Mouse (Mus musculus) midbrain, embryonic 14.5 days (tissue): ENCODE measurements around the gene Ube2h. TPM values are rescaled to one million over a fixed set of nuclear protein-coding genes. Genes with fewer than 3 reads are reported as not detected.
A peak's percentile ranks its signal among the peaks of the same experiment; 100 is the strongest.

Experiments used
- ATAC-seq: fragments of 200-750 bp; cut with Nextera tagmentation; 2 replicates; pipeline ENCODE4 v1.8.0; 2017; ENCODE audit warnings: moderate number of reproducible peaks, moderate library complexity; ENCODE audit not compliant: low FRiP score, low TSS enrichment
- DNase-seq: peaks from one replicate; pipeline ENCODE4 v3.0.0-alpha.2; 2015
- H3K27ac ChIP-seq: fragments of 300-500 bp; sonication (generic); replicated peaks from 2 replicates; pipeline ENCODE4 v1.5.1; 2014; ENCODE audit warnings: mild to moderate bottlenecking, low read depth, low read length, moderate library complexity
- H3K27me3 ChIP-seq: fragments of 300-500 bp; sonication (generic); 2 replicates; pipeline ENCODE4 v1.6.1; 2014; ENCODE audit warnings: low read length, control low read depth, mixed read lengths; ENCODE audit not compliant: control insufficient read depth, insufficient read depth
- H3K36me3 ChIP-seq: fragments of 300-500 bp; sonication (generic); 2 replicates; pipeline ENCODE4 v1.6.1; 2014; ENCODE audit warnings: low read length, control low read depth; ENCODE audit not compliant: control insufficient read depth, insufficient read depth
- H3K4me1 ChIP-seq: fragments of 300-500 bp; sonication (generic); 2 replicates; pipeline ENCODE4 v1.6.1; 2014; ENCODE audit warnings: mild to moderate bottlenecking, antibody characterized with exemption, low read length, control low read depth; ENCODE audit not compliant: control insufficient read depth, insufficient read depth
- H3K4me2 ChIP-seq: fragments of 300-500 bp; sonication (generic); 2 replicates; pipeline ENCODE4 v1.6.1; 2014; ENCODE audit warnings: mild to moderate bottlenecking, low read length, moderate library complexity
- H3K4me3 ChIP-seq: fragments of 300-500 bp; sonication (generic); replicated peaks from 2 replicates; pipeline ENCODE4 v1.5.1; 2014; ENCODE audit warnings: low read depth, low read length
- H3K9ac ChIP-seq: fragments of 300-500 bp; sonication (generic); replicated peaks from 2 replicates; pipeline ENCODE4 v1.6.1; 2014; ENCODE audit warnings: mild to moderate bottlenecking, low read length, moderate library complexity
- H3K9me3 ChIP-seq: fragments of 300-500 bp; sonication (generic); 2 replicates; pipeline ENCODE4 v1.6.1; 2016; ENCODE audit warnings: low read length, control low read depth, mixed read lengths; ENCODE audit not compliant: control insufficient read depth
- WGBS: fragments of 180-500 bp; shearing (Covaris S2); extraction: QIAGEN DNeasy Blood & Tissue Kit; methylation state at CpG from one replicate; pipeline ENCODE4 v1.1.7; 2014; 5-methylcytosine and 5-hydroxymethylcytosine counted together
- polyA plus RNA-seq: library from polyadenylated mRNA; unstranded; fragments of >200 nt; fragmentation: Nextera tagmentation; extraction: Ambion mirVana; gene quantifications from 2 replicates; pipeline ENCODE4 v1.2.1, GENCODE M21; 2014

Ube2h gene
- polyA plus RNA-seq, 1 experiment from 2014 or later: 76.5 TPM

DNA sequence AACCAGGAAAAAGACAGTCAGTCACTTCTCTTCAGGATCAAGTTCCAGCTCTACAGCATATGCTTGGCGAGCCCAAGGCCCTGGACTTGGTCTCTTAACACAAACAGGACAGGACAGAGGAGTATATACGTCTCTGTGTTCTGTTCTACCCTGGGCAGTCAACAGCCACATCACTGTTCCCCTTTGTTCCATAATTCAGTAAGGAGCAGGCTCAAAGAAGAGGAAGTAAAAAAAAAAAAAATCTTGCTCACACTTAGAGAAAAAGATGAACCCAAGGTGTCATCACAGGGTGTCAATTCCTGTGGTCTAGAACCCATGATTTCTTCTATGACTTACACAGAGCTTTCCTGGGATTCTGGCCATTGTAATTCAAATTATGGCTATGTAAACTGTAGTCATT, 75.4 kb downstream of the Ube2h start:
- H3K9ac ChIP-seq: no peak overlapping the region
- H3K4me1 ChIP-seq: no peaks in the 10 kb centered on the region
- no peak for DNase-seq
- no peaks in the 10 kb centered on the region for H3K9me3 ChIP-seq
- 80% methylated on average over 2 of the region's 2 CpGs for WGBS
- no peaks in the 10 kb centered on the region for H3K27me3 ChIP-seq
- no peak overlapping the region for H3K27ac ChIP-seq
- ATAC-seq: no peak
- no peak overlapping the region for H3K4me3 ChIP-seq
- H3K36me3 ChIP-seq: 0 out of 2 replicates have a peak, but pooled peaks cover 15% of the 10 kb centered on the region
- no peak overlapping the region for H3K4me2 ChIP-seq

DNA sequence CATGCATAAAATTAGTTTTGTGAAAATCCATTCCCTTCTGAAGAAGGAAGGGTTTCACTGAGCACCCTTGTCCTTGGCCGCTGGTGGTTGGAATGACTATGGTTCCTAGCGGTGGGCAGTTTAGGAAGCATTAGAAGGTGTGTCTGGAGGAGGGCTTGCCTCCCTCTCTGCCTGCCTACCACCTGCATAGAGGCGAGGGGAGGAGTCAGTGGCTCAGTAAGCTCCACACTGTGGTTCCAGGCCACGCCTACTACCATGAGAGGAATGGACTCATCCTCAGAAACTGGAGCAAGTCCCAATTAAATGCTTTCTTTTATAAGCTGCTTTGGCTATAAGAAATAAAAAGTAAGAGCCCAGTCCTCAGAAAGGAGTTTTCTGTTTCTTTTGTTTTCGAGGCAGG, 76.0 kb downstream of the Ube2h start:
- no peak for DNase-seq
- Histone ChIP-seq H3K27ac (no peak overlapping the region), H3K27me3 (no peaks in the 10 kb centered on the region), H3K9me3 (no peaks in the 10 kb centered on the region), H3K4me2 (no peak overlapping the region), H3K4me1 (no peaks in the 10 kb centered on the region), H3K36me3 (0 out of 2 replicates have a peak, but pooled peaks cover 15% of the 10 kb centered on the region), H3K9ac (no peak overlapping the region), H3K4me3 (no peak overlapping the region)
- ATAC-seq: no peak
- WGBS: 74% methylated on average over 5 of the region's 5 CpGs

DNA sequence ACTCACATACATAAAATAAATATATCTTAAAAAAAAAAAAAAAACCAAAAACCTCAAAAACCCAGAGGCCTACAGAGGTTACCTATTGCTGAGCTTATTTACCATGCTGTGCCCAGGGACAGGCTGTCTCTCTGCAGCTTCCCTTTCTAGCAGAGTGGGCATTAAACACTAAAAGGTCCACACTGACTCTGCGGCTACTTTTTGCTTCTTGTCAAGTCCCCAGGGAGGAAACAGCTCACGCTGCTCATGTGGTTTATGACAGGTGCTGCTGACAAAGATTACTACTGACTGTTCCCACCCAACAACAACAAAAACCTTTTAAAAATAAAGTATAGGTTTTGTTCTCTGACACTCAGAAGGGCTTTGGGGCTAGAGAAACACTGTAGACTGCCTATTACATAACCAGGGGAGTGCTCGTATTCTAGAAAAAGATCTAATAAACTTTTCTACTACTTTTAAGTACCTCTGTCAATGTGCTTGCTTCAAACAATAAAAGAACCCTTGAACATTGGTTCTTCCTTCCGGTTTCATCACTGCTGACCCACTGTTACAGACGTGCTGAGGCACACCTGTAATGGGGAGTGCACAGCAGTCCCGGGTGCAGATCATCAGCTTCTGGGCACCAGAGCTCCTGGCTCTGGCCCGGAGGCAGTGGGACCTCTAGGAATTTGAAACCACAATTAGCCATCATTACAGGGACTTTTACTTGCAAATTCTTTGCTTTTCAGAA, 77.2 kb downstream of the Ube2h start:
- H3K9ac ChIP-seq: no peak overlapping the region
- 93% methylated on average over 7 of the region's 7 CpGs for WGBS
- DNase-seq (no peak), ATAC-seq (no peak)
- H3K4me3 ChIP-seq: no peak overlapping the region
- no peaks in the 10 kb centered on the region for H3K4me1 ChIP-seq
- no peaks in the 10 kb centered on the region for H3K27me3 ChIP-seq
- no peak overlapping the region for H3K4me2 ChIP-seq
- no peaks in the 10 kb centered on the region for H3K9me3 ChIP-seq
- 0 out of 2 replicates have a peak, but pooled peaks cover 15% of the 10 kb centered on the region for H3K36me3 ChIP-seq
- H3K27ac ChIP-seq: no peak overlapping the region

DNA sequence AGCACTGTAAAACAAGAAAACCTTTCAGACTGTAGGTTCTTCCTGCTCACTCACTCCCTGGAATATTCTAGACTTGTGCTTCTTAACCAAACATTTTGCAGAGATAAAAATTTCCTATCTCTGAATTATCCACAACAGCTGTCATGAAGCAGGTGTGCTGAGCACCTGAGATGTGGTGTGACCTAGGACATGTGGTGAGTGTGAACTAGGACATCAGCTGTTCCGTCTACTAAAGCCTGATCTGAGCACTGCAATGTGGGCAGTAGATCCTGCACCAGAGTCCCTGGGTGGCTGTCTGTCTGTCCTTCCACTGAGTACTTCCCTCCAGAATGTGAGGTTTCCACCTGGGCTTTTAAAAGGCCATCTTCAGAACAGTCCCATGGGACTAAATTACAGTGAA, 79.6 kb downstream of the Ube2h start:
- Histone ChIP-seq H3K27me3 (no peaks in the 10 kb centered on the region), H3K9ac (no peak overlapping the region), H3K4me3 (no peak overlapping the region), H3K4me2 (no peak overlapping the region), H3K27ac (no peak overlapping the region), H3K4me1 (no peaks in the 10 kb centered on the region), H3K36me3 (peaks cover 26% of the 10 kb centered on the region), H3K9me3 (no peaks in the 10 kb centered on the region)
- ATAC-seq (no peak), DNase-seq (no peak)
- WGBS: 92% methylated on average over 1 of the region's 1 CpGs

DNA sequence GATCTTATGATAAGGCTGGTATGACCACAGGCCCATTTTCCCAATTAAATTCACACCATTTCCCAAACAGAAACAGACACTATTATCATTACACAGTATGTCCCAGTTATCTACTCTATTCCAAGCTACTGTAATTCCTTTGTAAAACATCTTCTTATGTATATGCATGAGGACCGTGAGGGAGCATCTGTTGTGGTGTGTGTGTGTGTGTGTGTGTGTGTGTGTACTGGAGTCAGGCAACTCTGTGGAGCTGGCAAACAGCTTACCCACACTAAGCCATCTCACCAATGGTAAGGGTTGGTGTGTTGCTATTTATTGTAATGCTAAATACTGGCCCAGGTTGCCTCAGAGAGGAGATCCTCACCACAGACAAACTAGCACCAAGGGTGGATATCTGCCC, 82.0 kb downstream of the Ube2h start:
- H3K9me3 ChIP-seq: no peaks in the 10 kb centered on the region
- H3K27me3 ChIP-seq: no peaks in the 10 kb centered on the region
- DNase-seq (no peak), ATAC-seq (no peak)
- H3K36me3 ChIP-seq: peaks cover 32% of the 10 kb centered on the region
- H3K27ac ChIP-seq: no peak overlapping the region
- no peaks in the 10 kb centered on the region for H3K4me1 ChIP-seq
- H3K9ac ChIP-seq: no peak overlapping the region
- no peak overlapping the region for H3K4me2 ChIP-seq
- WGBS: 60% methylated on average over 1 of the region's 1 CpGs
- no peak overlapping the region for H3K4me3 ChIP-seq

DNA sequence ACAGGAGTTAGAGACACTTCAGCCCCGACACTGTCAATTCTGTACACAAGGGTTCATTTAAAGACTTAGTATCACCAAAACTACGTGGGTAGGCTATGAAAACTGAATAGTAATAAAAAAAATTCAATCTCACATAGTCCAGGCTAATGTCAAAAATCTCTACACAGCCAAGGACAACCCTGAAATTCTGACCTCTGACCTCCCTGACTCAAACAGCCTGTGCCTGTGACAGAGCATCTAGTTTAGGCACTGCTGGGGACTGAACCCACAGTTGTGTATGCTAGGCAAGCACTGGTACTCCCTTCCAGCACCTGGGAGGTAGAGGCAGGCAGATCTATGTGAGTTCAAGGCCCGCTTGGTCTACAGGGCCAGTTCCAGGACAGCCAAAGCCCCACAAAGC, 86.8 kb downstream of the Ube2h start:
- no peaks in the 10 kb centered on the region for H3K27me3 ChIP-seq
- DNase-seq (no peak), ATAC-seq (no peak)
- H3K4me3 ChIP-seq: no peak overlapping the region
- H3K36me3 ChIP-seq: peaks cover 37% of the 10 kb centered on the region
- no peak overlapping the region for H3K9ac ChIP-seq
- H3K9me3 ChIP-seq: no peaks in the 10 kb centered on the region
- WGBS: 96% methylated on average over 3 of the region's 3 CpGs
- H3K4me2 ChIP-seq: no peak overlapping the region
- H3K27ac ChIP-seq: no peak overlapping the region
- H3K4me1 ChIP-seq: no peaks in the 10 kb centered on the region

DNA sequence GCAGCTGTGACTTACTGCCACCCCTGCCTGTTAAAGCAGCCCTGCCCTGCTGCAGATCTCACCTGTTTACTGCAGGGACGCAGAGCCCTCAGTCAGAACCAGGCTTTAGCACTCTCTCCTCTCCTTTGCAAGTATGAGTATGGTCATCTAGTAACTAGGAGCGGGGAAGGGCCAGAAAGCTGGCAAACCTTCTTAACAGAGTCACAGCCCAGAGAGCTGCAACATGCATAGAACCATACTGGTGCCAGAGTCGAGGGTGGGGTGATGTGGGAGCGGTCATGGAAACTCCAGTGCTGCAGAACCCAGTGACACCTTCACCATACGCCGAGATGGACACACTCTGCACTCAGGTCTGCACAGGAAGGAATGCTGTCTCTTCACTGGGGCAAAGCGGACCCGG, 91.9 kb downstream of the Ube2h start:
- DNase-seq (no peak), ATAC-seq (no peak)
- Histone ChIP-seq H3K36me3 (peaks cover 18% of the 10 kb centered on the region), H3K4me2 (no peak overlapping the region), H3K4me3 (no peak overlapping the region), H3K27me3 (no peaks in the 10 kb centered on the region), H3K9me3 (no peaks in the 10 kb centered on the region), H3K4me1 (no peaks in the 10 kb centered on the region), H3K9ac (no peak overlapping the region), H3K27ac (no peak overlapping the region)
- 95% methylated on average over 8 of the region's 8 CpGs for WGBS

DNA sequence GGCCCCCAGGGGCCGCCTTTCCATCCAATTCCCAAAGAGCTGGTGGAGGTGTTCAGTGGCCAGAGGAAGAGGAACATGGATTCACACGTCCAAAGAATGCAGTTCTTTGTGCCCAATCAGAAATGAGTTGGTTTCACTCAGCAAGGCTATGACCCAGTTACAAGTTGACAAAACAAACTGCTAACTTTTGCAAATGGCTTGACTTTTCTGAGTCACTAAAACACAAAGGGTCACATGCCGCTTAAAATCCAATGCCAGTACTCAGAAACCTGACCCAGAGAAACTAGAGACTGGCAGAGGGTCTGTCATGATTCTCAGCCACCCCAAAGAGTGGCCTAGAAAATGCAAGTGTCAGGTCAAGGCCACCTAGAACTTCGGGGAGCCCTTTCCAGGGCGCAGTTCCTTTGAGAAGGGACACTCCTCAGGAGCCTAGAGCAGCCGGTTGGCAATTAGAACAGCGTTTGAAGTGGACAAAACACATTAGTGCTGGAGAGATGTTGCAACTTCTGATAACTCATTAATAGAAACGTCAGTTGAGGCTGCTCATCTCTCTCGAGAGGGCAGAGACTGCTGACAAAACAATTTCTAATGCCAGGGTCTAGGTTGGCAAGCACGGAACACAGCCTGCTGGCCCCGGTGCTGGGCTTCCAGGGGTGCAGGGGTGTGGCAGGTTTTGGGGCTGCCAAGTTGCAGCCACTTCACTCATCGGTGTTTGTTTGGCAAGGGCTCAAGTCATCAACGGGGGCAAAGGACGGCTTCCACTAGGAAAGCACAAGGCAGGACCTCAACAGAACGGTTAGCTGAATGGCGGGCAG, 92.5 kb downstream of the Ube2h start:
- DNase-seq (no peak), ATAC-seq (no peak)
- no peak overlapping the region for H3K4me3 ChIP-seq

DNA sequence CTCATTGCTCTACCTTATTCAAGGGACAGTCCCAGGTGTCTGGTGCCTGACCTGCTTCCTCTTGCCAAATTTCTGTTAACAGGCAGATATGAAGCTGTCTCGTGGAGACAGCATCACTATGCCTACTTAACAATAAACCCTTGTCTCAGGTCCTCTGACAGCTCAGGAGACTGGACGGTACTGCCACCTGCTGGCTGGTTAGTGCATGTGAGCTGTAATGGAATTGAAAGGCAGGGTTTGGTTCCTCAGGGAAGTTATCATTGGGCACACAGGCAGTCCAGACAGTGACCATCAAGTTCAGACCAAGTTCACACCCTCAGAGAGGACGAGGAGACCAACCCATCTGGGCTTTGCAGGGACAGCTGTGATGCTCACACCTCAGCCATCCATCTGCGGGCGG, 93.6 kb downstream of the Ube2h start:
- no peak overlapping the region for H3K4me2 ChIP-seq
- H3K4me3 ChIP-seq: no peak overlapping the region
- H3K9ac ChIP-seq: no peak overlapping the region
- DNase-seq (peak; percentile 89), ATAC-seq (peak; percentile 40; the same call in 1 of the 2 replicates)
- H3K27me3 ChIP-seq: no peaks in the 10 kb centered on the region
- no peaks in the 10 kb centered on the region for H3K9me3 ChIP-seq
- 37% methylated on average over 5 of the region's 5 CpGs for WGBS
- peaks cover 17% of the 10 kb centered on the region for H3K36me3 ChIP-seq
- no peaks in the 10 kb centered on the region for H3K4me1 ChIP-seq
- no peak overlapping the region for H3K27ac ChIP-seq

More for the DNA sequence above, 92.5 kb downstream of the Ube2h start:
- Histone ChIP-seq H3K4me1 (no peaks in the 10 kb centered on the region), H3K9ac (no peak overlapping the region), H3K4me2 (no peak overlapping the region), H3K9me3 (no peaks in the 10 kb centered on the region), H3K27ac (no peak overlapping the region), H3K36me3 (peaks cover 18% of the 10 kb centered on the region), H3K27me3 (no peaks in the 10 kb centered on the region)
- WGBS: 80% methylated on average over 16 of the region's 16 CpGs
